ENCODE assay signal across 15 mouse cellular contexts in genomic region chr1:134938233-134938632, GRCm38 (mm10).
"Had no signal": no experiment of that assay in that cellular context is flagged by ENCODE, and none has a peak within 500 bp of the region (broad histone marks: within the 10 kb centered on the region; RNA-seq: fewer than 3 reads in every experiment).

No protein-coding gene starts in this region.

- ATAC-seq: midbrain, embryonic 16.5 days had no signal

- H3K9me3 ChIP-seq: midbrain, embryonic 10.5 days; midbrain, embryonic 12.5 days; neural tube, embryonic 12.5 days; stomach, embryonic 15.5 days had no signal

- H3K9ac ChIP-seq: lung, embryonic 14.5 days; midbrain, embryonic 12.5 days; neural tube, embryonic 12.5 days; stomach, embryonic 15.5 days had no signal

- H3K4me1 ChIP-seq: midbrain, embryonic 10.5 days; midbrain, embryonic 12.5 days; neural tube, embryonic 12.5 days had no signal

- H3K4me2 ChIP-seq: lung, embryonic 14.5 days; midbrain, embryonic 12.5 days; neural tube, embryonic 12.5 days; stomach, embryonic 15.5 days had no signal

- H3K36me3 ChIP-seq: midbrain, embryonic 10.5 days; midbrain, embryonic 12.5 days; neural tube, embryonic 12.5 days; stomach, embryonic 15.5 days had no signal

- H3K27ac ChIP-seq: midbrain, embryonic 10.5 days; midbrain, embryonic 12.5 days; neural tube, embryonic 12.5 days; stomach, embryonic 15.5 days; stomach, postnatal 0 days had no signal

- H3K27me3 ChIP-seq: midbrain, embryonic 12.5 days; neural tube, embryonic 12.5 days; stomach, embryonic 15.5 days had no signal

- DNase-seq: lung, adult 18-20 months; lung, embryonic 14.5 days; lung, postnatal 10 days; lung, postnatal 4 days; midbrain, embryonic 14.5 days; right cerebral cortex, postnatal 14 days; thymus, adult 2 months; thymus, postnatal 25 days; thymus, postnatal 4 days had no signal

- H3K4me3 ChIP-seq: midbrain, embryonic 10.5 days; midbrain, embryonic 12.5 days; neural tube, embryonic 12.5 days; stomach, embryonic 15.5 days had no signal
